Mouse (Mus musculus): Measurements from ENCODE around the gene Ap1s1. TPM values are rescaled to one million over a fixed set of nuclear protein-coding genes. Genes with fewer than 3 reads are reported as not detected.
A peak's percentile ranks its signal among the peaks of the same experiment; 100 is the strongest.

Ap1s1 gene
- polyA plus RNA-seq, 1 experiment from 2014 or later, result 195 TPM

DNA sequence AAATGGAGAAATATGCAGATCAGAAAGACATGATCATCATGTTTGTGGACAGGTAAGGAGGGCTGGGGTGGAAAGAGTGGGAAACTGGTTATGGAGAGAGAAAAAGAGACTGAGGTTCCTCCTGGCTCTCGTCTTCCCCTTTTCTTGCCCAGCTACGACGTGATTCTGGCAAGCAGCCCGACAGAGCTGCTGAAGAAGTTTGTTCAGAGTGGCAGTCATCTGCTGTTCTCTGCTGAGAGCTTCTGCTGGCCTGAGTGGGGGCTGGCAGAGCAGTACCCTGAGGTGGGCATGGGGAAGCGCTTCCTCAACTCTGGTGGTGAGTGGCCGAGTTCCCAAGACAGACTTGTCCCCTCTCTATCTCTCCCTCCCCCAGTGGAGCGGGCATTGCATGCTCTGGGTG, 57.5 kb downstream of the Ap1s1 start:
- Histone ChIP-seq H3K27me3 (ENCODE audit: poor library complexity, severe bottlenecking) (no peaks in the 10 kb centered on the region), H3K9me3 (no peaks in the 10 kb centered on the region), H3K4me3 (peak overlapping the region; percentile 91), H3K4me1 (peaks cover 26% of the 10 kb centered on the region), H3K27ac (peak overlapping the region; percentile 100; the same call in 1 of the 2 replicates), H3K36me3 (replicated peaks) (peaks cover 61% of the 10 kb centered on the region)
- 86% methylated on average over 7 of the region's 7 CpGs for WGBS
- no peak for DNase-seq (ENCODE audit: extremely low spot score, low spot score)

DNA sequence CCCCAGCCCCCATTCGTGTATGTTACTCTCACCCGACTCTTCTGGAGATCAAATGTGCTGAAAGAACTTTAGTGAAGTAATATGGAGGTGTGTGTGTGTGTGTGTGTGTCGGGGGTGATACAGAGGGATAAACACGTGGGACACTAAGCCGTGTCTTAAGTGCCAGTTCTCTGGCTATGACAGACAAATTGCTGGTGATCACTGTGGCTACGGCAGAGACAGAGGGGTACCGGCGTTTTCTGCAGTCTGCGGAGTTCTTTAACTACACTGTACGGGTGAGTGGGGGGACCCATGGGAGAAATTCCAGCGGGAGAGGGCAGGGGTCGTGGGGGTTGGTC, 58.0 kb downstream of the Ap1s1 start, which contains the start of gene Znhit1:
Gene Znhit1 (minus strand): TSS at position 88 of the 338 bp plus-strand sequence.
- 12% methylated on average over 12 of the region's 12 CpGs for WGBS
- Histone ChIP-seq H3K36me3 (replicated peaks) (peaks cover 58% of the 10 kb centered on the region), H3K4me3 (peak within 1 kb of the TSS; percentile 91), H3K27me3 (ENCODE audit: poor library complexity, severe bottlenecking) (no peaks in the 10 kb centered on the region), H3K4me1 (peaks cover 26% of the 10 kb centered on the region), H3K27ac (peak within 1 kb of the TSS; percentile 100), H3K9me3 (no peaks in the 10 kb centered on the region)
- no peak for DNase-seq (ENCODE audit: extremely low spot score, low spot score)

DNA sequence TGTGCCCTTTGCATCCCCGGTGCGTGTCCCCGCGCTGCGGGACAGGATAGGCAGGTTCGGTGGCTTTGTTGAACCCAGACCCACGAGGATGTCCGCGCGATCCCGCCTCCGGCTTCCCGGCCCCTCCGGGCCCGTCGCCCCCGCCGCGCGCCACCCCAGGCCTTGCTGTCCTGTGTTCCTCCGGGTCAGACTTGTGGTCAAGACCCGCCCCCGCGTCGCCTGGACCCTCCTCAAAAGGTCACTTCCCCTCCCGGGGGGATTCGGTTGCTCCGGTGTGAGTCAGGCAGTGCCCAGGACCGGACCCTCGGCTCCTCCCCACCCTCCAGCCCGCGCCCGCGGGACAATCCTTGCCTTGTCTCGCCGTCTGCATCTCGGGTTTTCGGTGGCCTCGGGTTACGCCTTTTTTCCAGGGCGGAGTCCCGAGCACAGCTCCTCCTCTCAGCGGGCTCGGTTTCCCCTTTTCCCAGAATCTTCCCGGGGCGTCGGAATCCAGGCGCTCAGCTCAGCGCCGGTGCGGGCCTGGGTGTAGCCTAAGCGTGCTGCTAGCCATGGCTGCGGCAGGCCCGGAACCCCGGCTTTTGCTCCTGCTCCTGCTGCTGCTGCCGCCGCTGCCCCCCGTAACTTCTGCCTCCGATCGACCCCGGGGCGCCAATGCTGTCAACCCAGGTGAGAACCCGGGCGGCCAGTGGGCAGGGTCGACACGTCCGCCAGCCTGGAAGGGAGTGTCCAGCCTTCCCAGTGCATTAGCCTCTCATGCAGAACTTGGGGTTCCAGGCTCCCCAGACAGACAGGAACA, 58.6 kb downstream of the Ap1s1 start:
- peaks cover 26% of the 10 kb centered on the region for H3K4me1 ChIP-seq
- peak; percentile 79 for DNase-seq (ENCODE audit: extremely low spot score, low spot score)
- under 1% methylated on average over 67 of the region's 67 CpGs for WGBS
- H3K4me3 ChIP-seq, result peak overlapping the region; percentile 91
- H3K27ac ChIP-seq, result peak overlapping the region; percentile 100
- H3K36me3 ChIP-seq (replicated peaks), result peaks cover 54% of the 10 kb centered on the region
- no peaks in the 10 kb centered on the region for H3K9me3 ChIP-seq
- H3K27me3 ChIP-seq (ENCODE audit: poor library complexity, severe bottlenecking), result no peaks in the 10 kb centered on the region

DNA sequence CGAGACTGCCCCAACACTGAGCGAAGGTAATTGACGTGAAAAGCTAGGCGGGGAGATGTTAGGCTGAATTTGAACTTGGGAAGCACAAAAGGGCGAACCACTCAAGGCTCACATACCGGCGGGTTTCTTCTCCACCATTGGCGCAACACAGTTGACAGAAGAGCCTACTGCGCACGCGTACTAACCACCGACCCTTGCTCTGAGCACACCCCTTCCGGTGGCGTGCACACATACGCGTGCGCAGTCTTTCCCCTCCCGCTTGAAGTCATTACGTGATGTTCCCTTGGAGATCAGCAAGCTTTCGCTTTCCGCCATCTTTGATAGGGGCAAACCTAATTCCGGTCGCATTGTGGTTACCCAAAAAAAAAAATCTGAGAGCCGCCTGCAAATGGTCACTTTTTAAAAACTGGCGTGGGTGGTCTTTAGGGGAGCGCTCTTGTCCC, 59.2 kb downstream of the Ap1s1 start, which contains the start of gene Plod3:
Gene Plod3 (plus strand): TSS at position 325 of the 443 bp plus-strand sequence.
- peaks cover 26% of the 10 kb centered on the region for H3K4me1 ChIP-seq
- WGBS, result under 1% methylated on average over 26 of the region's 26 CpGs
- DNase-seq (ENCODE audit: extremely low spot score, low spot score), result peak; percentile 96
- H3K27ac ChIP-seq, result peak within 1 kb of the TSS; percentile 100
- H3K9me3 ChIP-seq, result no peaks in the 10 kb centered on the region
- H3K36me3 ChIP-seq (replicated peaks), result peaks cover 54% of the 10 kb centered on the region
- H3K4me3 ChIP-seq, result peak within 1 kb of the TSS; percentile 91
- no peaks in the 10 kb centered on the region for H3K27me3 ChIP-seq (ENCODE audit: poor library complexity, severe bottlenecking)

MicroRNAs within 50 kb of the gene (microRNA counts, 519-probe panel; counts per million panel counts)
- 341 counts per million, percentile 65 among the panel's probes with 10 or more counts for microRNA mmu-miR-702

Small RNA genes lying within 50 kb of the gene (microRNA-seq; reads per million reads assigned to microRNA genes)
- gene Mir702, result 101 reads per million, percentile 48 among the genes with 10 or more reads in this experiment

Other genes starting within 250 kb of the Ap1s1 start
- gene Col26a1, start 162.9 kb downstream of the Ap1s1 start, polyA plus RNA-seq (2016; fragmentation: Nextera tagmentation; extraction: Ambion mirVana), result 48.6 and 48.9 TPM in 2 replicates
- gene Ift22, start 138.0 kb downstream of the Ap1s1 start, polyA plus RNA-seq (2016; fragmentation: Nextera tagmentation; extraction: Ambion mirVana), result 107 and 113 TPM in 2 replicates
- gene Fis1, start 92.9 kb downstream of the Ap1s1 start, polyA plus RNA-seq (2016; fragmentation: Nextera tagmentation; extraction: Ambion mirVana), result 243 and 263 TPM in 2 replicates
- 0.35 and 0.52 TPM in 2 replicates for gene Cldn15, start 79.5 kb downstream of the Ap1s1 start, polyA plus RNA-seq (2016; fragmentation: Nextera tagmentation; extraction: Ambion mirVana)
- gene Plod3, start 59.1 kb downstream of the Ap1s1 start, polyA plus RNA-seq (2016; fragmentation: Nextera tagmentation; extraction: Ambion mirVana), result 35.7 and 40.7 TPM in 2 replicates
- gene Znhit1, start 58.1 kb downstream of the Ap1s1 start, polyA plus RNA-seq (2016; fragmentation: Nextera tagmentation; extraction: Ambion mirVana), result 102 and 107 TPM in 2 replicates
- 0.35 TPM in 1 of 2 replicates, not detected in the other for gene Vgf, start 19.7 kb downstream of the Ap1s1 start, polyA plus RNA-seq (2016; fragmentation: Nextera tagmentation; extraction: Ambion mirVana)
- 0.10 and 0.17 TPM in 2 replicates for gene Serpine1, start 26.1 kb upstream of the Ap1s1 start, polyA plus RNA-seq (2016; fragmentation: Nextera tagmentation; extraction: Ambion mirVana)
- gene Trim56, start 70.1 kb upstream of the Ap1s1 start, polyA plus RNA-seq (2016; fragmentation: Nextera tagmentation; extraction: Ambion mirVana), result 4.6 and 5.0 TPM in 2 replicates
- not detected in 2 replicates for gene Muc3, start 103.2 kb upstream of the Ap1s1 start, polyA plus RNA-seq (2016; fragmentation: Nextera tagmentation; extraction: Ambion mirVana)
- not detected in 2 replicates for gene Muc3a, start 166.3 kb upstream of the Ap1s1 start, polyA plus RNA-seq (2016; fragmentation: Nextera tagmentation; extraction: Ambion mirVana)
- 1.9 and 2.3 TPM in 2 replicates for gene Ache, start 241.4 kb upstream of the Ap1s1 start, polyA plus RNA-seq (2016; fragmentation: Nextera tagmentation; extraction: Ambion mirVana)
- gene Ufsp1, start 248.5 kb upstream of the Ap1s1 start, polyA plus RNA-seq (2016; fragmentation: Nextera tagmentation; extraction: Ambion mirVana), result 10.3 and 10.4 TPM in 2 replicates